Mouse (Mus musculus) hindlimb bud, embryonic 11.5 days (tissue): ENCODE measurements around the gene Chrna1.

Experiments
- DNase-seq: peaks from one replicate; pipeline ENCODE4 v3.0.0-alpha.2; 2012; ENCODE audit warnings: low read depth, low spot score; ENCODE audit errors: extremely low spot score

Gene Chrna1

DNA sequence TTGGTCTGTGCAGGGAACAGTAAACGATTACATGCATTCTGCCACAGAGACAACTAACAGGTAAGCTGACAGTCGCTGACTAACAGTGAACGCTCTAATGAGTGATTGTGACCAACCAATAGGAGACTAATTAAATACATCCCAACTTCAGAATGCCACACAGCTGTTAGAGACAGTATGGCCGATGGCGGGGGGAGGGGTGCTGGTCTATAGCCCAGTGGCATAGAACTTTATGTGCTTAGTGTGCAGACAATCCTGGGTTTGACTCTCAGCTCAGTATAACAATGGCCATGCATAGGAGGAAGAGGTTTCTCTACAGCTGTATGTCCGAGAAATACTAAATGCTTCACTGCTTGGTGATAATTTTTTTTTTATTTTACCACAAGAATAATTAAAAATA lies 57.8 kb downstream of the Chrna1 start:
- DNase-seq = no peak

DNA sequence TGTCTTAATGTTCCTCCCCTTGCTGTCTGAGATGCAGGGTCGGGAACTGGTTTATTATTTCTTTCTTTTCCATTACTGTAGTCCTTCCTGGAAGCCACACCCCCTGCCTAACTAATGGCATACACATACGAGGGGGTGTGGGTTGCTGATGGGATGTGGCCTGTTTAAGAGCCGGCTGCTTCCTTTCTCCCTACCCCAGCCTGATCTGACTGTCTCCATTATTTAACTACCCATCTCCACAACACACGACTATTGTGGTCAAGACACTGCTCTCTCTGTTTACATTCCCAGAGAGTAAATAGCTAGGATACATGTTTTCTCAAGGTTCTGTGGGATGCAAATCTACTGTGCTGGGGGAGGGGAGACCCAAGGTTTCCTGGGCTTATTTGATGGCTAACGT lies 58.4 kb downstream of the Chrna1 start:
- no peak for DNase-seq

GRCm38 (mm10) chr2:73518966-73519365 lies 61.2 kb downstream of the Chrna1 start:
- DNase-seq = no peak

GRCm38 (mm10) chr2:73518311-73518710 lies 61.8 kb downstream of the Chrna1 start:
- no peak for DNase-seq

- no peak for DNase-seq
These were observed 66.0 kb downstream of the Chrna1 start for GRCm38 (mm10) chr2:73514178-73514577.
